Mouse (Mus musculus) liver, embryonic 14.5 days (tissue): Measurements from ENCODE around the gene Vsig10l. TPM values are rescaled to one million over a fixed set of nuclear protein-coding genes. Genes with fewer than 3 reads are reported as not detected.

Experiments used
- ATAC-seq: fragments of 200-750 bp; cut with Nextera tagmentation; 2 replicates; pipeline ENCODE4 v1.8.0; 2017; ENCODE audit warnings: moderate number of reproducible peaks, mild to moderate bottlenecking, moderate library complexity; ENCODE audit not compliant: insufficient read depth
- DNase-seq, 3 experiments: peaks; one replicate each; pipeline ENCODE4 v3.0.0-alpha.2; 2012 to 2013; ENCODE audit warnings: low read depth in 3 of 3, low spot score in 3 of 3
- H3K27ac ChIP-seq: fragments of 300-500 bp; sonication (generic); 2 replicates; pipeline ENCODE4 v1.5.1; 2014; ENCODE audit warnings: moderate library complexity, mild to moderate bottlenecking, control low read depth, inconsistent platforms
- H3K27me3 ChIP-seq: fragments of 300-500 bp; sonication (generic); 2 replicates; pipeline ENCODE4 v1.6.1; 2014; ENCODE audit warnings: mild to moderate bottlenecking, low read length, moderate library complexity; ENCODE audit not compliant: control insufficient read depth, insufficient read depth
- H3K36me3 ChIP-seq: fragments of 300-500 bp; sonication (generic); replicated peaks from 2 replicates; pipeline ENCODE4 v1.6.1; 2014; ENCODE audit warnings: low read depth; ENCODE audit not compliant: control insufficient read depth, insufficient read depth
- H3K4me1 ChIP-seq, 2 experiments: fragments of 200-500 bp in 1 of 2; fragments of 300-500 bp in 1 of 2; sonication (generic) in 1 of 2; replicated peaks; 2 replicates each; pipeline ENCODE4 v1.6.1; 2012 to 2014; ENCODE audit warnings: antibody characterized with exemption in 1 of 2, inconsistent platforms in 1 of 2, low read length in 1 of 2; ENCODE audit not compliant: control insufficient read depth in 2 of 2, insufficient read depth in 2 of 2
- H3K4me2 ChIP-seq: fragments of 300-500 bp; sonication (generic); 2 replicates; pipeline ENCODE4 v1.6.1; 2014; ENCODE audit warnings: low read depth, mild to moderate bottlenecking, control low read depth, moderate library complexity
- H3K4me3 ChIP-seq, 2 experiments: fragments of 200-500 bp in 1 of 2; fragments of 300-500 bp in 1 of 2; sonication (generic) in 1 of 2; 2 replicates each; pipeline ENCODE4 v1.5.1; 2012 to 2014; ENCODE audit warnings: low read depth in 2 of 2, low read length in 2 of 2, mild to moderate bottlenecking in 2 of 2, control low read depth in 1 of 2, inconsistent platforms in 1 of 2, moderate library complexity in 1 of 2; ENCODE audit not compliant: insufficient read depth in 1 of 2
- H3K9ac ChIP-seq: fragments of 300-500 bp; sonication (generic); replicated peaks from 2 replicates; pipeline ENCODE4 v1.6.1; 2014; ENCODE audit warnings: mild to moderate bottlenecking, control low read depth, moderate library complexity
- H3K9me3 ChIP-seq: fragments of 300-500 bp; sonication (generic); 2 replicates; pipeline ENCODE4 v1.6.1; 2016; ENCODE audit warnings: low read length, mixed read lengths; ENCODE audit not compliant: control insufficient read depth
- CTCF ChIP-seq: IDR thresholded peaks from 2 replicates; pipeline ENCODE4 v1.5.1; 2016; ENCODE audit warnings: antibody characterized with exemption, low read depth, control low read depth
- EP300 ChIP-seq: IDR thresholded peaks from 2 replicates; pipeline ENCODE4 v1.6.1; 2016; ENCODE audit warnings: antibody characterized with exemption, low read depth
- WGBS: fragments of 180-500 bp; shearing (Covaris S2); extraction: QIAGEN DNeasy Blood & Tissue Kit; methylation state at CpG from one replicate; pipeline ENCODE4 v1.1.7; 2014; ENCODE audit not compliant: insufficient replicate concordance; 5-methylcytosine and 5-hydroxymethylcytosine counted together
- polyA plus RNA-seq, 2 experiments: library from polyadenylated mRNA; depleted of rRNA in 1 of 2; stranded (reverse) in 1 of 2; unstranded in 1 of 2; fragments of >200 nt; fragmentation: Nextera tagmentation in 1 of 2; extraction: Ambion mirVana in 1 of 2; gene quantifications; 2 replicates each; pipeline versions ENCODE4 v1.2.1 to v1.2.3; 2012 to 2014

Vsig10l gene
- polyA plus RNA-seq, 2 experiments = 0.52 to 0.77 TPM

- Histone ChIP-seq H3K9me3 (no peaks in the 10 kb centered on the region), H3K4me2 (no peak overlapping the region), H3K27me3 (no peaks in the 10 kb centered on the region), H3K4me3 (no peak overlapping the region), H3K4me1 (no peaks in the 10 kb centered on the region), H3K9ac (no peak overlapping the region), H3K36me3 (no peaks in the 10 kb centered on the region), H3K27ac (no peak overlapping the region)
- ATAC-seq (no peak), DNase-seq (no peak)
- 19% methylated on average over 4 of the region's 4 CpGs for WGBS
- TF ChIP-seq CTCF (no peak), EP300 (no peak)
Observed at GRCm38 (mm10) chr7:43429500-43429899, 33.5 kb upstream of the Vsig10l start.

- Histone ChIP-seq H3K36me3 (no peaks in the 10 kb centered on the region), H3K4me1 (no peaks in the 10 kb centered on the region), H3K9ac (no peak overlapping the region), H3K27ac (no peak overlapping the region), H3K4me2 (no peak overlapping the region), H3K4me3 (no peak overlapping the region), H3K9me3 (no peaks in the 10 kb centered on the region), H3K27me3 (no peaks in the 10 kb centered on the region)
- 45% methylated on average over 4 of the region's 4 CpGs for WGBS
- no peak for ATAC-seq
- DNase-seq = no peak
- TF ChIP-seq EP300 = no peak
- no peak for TF ChIP-seq CTCF
Observed at GRCm38 (mm10) chr7:43432891-43433290, 30.1 kb upstream of the Vsig10l start.

- WGBS = 73% methylated on average over 5 of the region's 5 CpGs
- H3K9me3 ChIP-seq = no peaks in the 10 kb centered on the region
- no peak overlapping the region for H3K4me2 ChIP-seq
- no peak overlapping the region for H3K27ac ChIP-seq
- no peaks in the 10 kb centered on the region for H3K27me3 ChIP-seq
- no peak for ATAC-seq
- no peaks in the 10 kb centered on the region for H3K4me1 ChIP-seq
- no peak overlapping the region for H3K4me3 ChIP-seq
- no peak for TF ChIP-seq CTCF
- TF ChIP-seq EP300 = no peak
- no peaks in the 10 kb centered on the region for H3K36me3 ChIP-seq
- no peak for DNase-seq
- H3K9ac ChIP-seq = no peak overlapping the region
Observed at GRCm38 (mm10) chr7:43434676-43435075, 28.3 kb upstream of the Vsig10l start.

GRCm38 (mm10) chr7:43436341-43437255 lies 26.4 kb upstream of the Vsig10l start, which contains the start of gene Nkg7:
TSS of gene Nkg7 (plus strand) at chr7:43437073.
- H3K27me3 ChIP-seq = no peaks in the 10 kb centered on the region
- no peak for DNase-seq
- no peaks in the 10 kb centered on the region for H3K9me3 ChIP-seq
- no peaks in the 10 kb centered on the region for H3K4me1 ChIP-seq
- no peak within 1 kb of the TSS for H3K4me2 ChIP-seq
- no peak within 1 kb of the TSS for H3K27ac ChIP-seq
- TF ChIP-seq EP300 = no peak
- no peak for TF ChIP-seq CTCF
- 43% methylated on average over 10 of the region's 10 CpGs for WGBS
- H3K36me3 ChIP-seq = no peaks in the 10 kb centered on the region
- no peak within 1 kb of the TSS for H3K9ac ChIP-seq
- H3K4me3 ChIP-seq = no peak within 1 kb of the TSS
- no peak for ATAC-seq

- Histone ChIP-seq H3K9me3 (no peaks in the 10 kb centered on the region), H3K9ac (no peak overlapping the region), H3K27me3 (no peaks in the 10 kb centered on the region), H3K36me3 (no peaks in the 10 kb centered on the region), H3K27ac (no peak overlapping the region), H3K4me3 (no peak overlapping the region), H3K4me1 (peaks cover 0 to 11% of the 10 kb centered on the region in 2 experiments; a peak in 2 of 4 replicates), H3K4me2 (no peak overlapping the region)
- no peak for DNase-seq
- no peak for TF ChIP-seq EP300
- TF ChIP-seq CTCF = no peak
- no peak for ATAC-seq
- 28% methylated on average over 4 of the region's 4 CpGs for WGBS
Observed at GRCm38 (mm10) chr7:43438611-43439010, 24.3 kb upstream of the Vsig10l start.
